Mouse (Mus musculus) monocyte, adult 5-6 weeks (primary cell): ENCODE data around the gene Olfr108. TPM values are rescaled to one million over a fixed set of nuclear protein-coding genes. Genes with fewer than 3 reads are reported as not detected.

ENCODE experiments used
- ATAC-seq: fragments of 153-309, 156-312 bp; replicated peaks from 2 replicates; pipeline ENCODE4 v1.8.0; 2017; ENCODE audit warnings: mild to moderate bottlenecking; ENCODE audit not compliant: low TSS enrichment, insufficient number of reproducible peaks, severe bottlenecking, poor library complexity, low FRiP score
- total RNA-seq: library from RNA; stranded (forward); fragments of 200-1000, 200-491, 200-594 nt; gene quantifications from 3 replicates; pipeline ENCODE4 v1.2.3, GENCODE M21; 2017

The Olfr108 gene
- total RNA-seq, result not detected in 3 replicates

DNA sequence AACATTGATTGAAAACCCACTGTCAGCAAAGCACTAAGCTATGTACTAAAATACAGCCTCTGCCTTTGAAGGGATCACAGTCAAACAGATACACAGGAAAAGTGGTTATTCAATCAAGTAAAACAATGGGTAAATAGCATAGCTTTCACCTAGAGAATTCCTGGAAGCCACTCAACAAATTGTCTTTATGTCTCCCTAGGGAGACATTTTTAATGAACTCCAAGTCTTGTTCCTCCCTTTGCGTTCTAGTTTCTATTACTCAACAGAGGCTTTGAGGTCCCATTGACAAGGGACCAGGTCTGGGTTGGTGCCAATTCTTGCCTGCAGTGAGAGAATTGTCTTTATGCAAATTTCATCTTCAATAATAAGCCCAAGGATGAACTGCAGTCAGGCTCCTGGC lies at the start of gene Olfr108:
TSS of gene Olfr108 (plus strand) at position 301 of the 400 bp plus-strand sequence.
- no peak for ATAC-seq

DNA sequence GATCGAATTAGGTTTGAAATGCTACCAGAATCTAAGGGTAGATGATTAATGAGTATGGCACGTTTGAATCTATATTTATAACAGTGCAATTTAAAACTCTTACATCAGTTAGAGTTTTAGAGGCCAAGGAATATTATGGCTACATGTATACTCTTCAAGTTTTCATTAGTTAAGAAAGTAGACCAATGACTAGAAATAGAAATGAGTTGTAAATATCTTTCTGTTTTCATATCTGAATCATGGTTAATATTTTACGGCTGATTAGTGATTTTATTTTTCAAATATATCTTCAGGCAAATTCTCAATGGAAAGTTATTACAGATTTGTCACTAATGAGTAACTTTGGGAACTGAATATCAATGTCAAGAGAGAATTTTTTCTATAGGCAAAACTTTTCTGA lies 46.4 kb upstream of the Olfr108 start, which contains the start of gene Olfr107:
TSS of gene Olfr107 (plus strand) at position 301 of the 400 bp plus-strand sequence.
- ATAC-seq, result no peak

DNA sequence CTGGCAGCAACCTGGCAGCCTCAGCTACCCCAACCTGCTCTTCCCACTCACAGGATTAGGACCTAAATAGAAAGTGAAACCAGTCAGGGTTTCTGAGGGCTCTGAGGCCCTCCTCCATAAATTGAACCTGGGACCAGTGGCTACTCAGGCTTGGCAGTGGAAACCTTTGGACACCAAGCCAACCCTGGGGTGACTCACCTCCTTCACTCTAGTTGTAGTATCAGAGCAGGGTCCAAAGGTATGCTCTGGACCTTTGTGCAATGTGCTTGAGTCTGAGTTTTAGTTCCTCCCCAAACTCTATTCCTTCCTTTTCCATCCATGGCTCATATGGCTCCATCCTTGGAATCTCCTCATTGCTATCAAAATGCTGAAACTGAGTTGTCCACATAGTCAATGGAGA lies 31.9 kb upstream of the Olfr108 start:
- ATAC-seq, result no peak

DNA sequence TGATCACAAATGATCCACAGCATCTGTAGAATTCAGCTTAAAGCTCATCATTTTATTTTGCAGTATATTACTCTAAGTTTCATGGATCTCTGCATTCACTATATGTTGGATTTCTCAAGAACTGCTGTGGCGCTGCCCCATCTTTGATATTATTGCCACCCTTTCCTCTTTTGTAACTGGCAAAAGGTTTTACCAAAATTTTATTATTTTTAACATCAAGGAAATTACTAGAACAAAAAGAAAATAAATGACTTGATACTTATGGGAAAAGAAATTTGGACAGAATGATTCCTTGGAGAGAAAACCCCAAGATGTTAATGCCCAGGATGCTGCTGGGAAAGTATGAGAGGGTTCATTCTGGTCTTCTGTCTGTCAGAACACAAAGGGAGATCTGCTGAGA lies 13.3 kb downstream of the Olfr108 start, which contains the start of gene Olfr109:
TSS of gene Olfr109 (plus strand) at position 301 of the 400 bp plus-strand sequence.
- ATAC-seq, result no peak

DNA sequence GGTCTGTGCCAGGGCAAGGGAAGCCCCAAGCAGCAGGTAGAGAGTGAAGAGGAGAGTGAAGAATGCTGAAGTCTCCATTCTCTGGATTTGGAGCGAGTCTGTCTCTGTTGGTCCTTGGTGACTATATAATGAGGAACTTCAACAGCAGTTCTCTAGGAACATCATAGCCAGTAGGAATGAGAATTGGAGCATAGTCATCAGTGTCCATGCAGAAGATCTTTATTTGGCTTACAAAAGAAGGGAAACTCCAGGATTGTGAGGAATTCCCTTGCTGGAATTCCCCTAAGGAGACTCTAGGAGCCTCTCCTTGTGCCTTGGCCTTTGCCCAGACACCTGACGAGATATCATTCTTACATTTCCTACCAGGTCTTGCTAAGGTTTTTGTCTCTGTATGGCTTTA lies 38.2 kb downstream of the Olfr108 start, which contains the start of gene H2-M2:
TSS of gene H2-M2 (minus strand) at position 101 of the 400 bp plus-strand sequence.
- ATAC-seq, result no peak

DNA sequence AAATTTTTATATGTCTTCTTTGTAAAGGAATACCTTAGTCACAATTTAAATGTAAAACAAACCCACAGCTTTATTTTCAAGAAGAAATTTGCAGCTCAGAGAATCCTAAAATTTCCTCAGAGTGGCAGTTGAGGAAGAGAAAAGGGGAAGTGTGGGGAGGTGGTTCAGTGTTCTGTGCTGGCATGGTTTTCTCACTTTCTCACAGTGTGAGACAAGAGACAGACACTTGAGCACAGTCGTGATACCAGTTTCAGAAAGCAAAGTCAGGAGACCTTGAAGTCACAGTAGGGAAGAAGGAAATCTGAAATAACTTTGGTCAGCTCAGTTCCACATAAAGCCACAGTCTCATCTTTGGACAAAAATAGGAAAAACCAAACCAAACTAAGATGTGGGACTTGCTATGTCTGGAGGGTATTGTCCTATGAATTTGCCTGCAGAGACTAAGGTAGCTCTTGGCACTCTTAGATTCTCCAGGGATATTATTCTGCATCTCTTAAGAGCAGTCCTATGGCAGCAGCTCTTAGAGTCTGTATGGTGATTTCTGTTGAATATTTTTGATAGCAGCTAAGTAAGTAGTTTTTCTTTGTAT lies 46.7 kb downstream of the Olfr108 start, which contains the start of gene Olfr110:
TSS of gene Olfr110 (plus strand) at position 539 of the 589 bp plus-strand sequence.
- ATAC-seq, result no peak

Other genes starting within 250 kb of the Olfr108 start
- not detected in 3 replicates for gene Olfr94, start 244.5 kb upstream of the Olfr108 start, total RNA-seq
- not detected in 3 replicates for gene Olfr95, start 232.4 kb upstream of the Olfr108 start, total RNA-seq
- not detected in 3 replicates for gene Olfr96, start 225.3 kb upstream of the Olfr108 start, total RNA-seq
- gene Olfr97, start 208.2 kb upstream of the Olfr108 start, total RNA-seq, result not detected in 3 replicates
- not detected in 3 replicates for gene Olfr98, start 181.7 kb upstream of the Olfr108 start, total RNA-seq
- 78.7 to 86.4 TPM (median 79.2 TPM) in 3 replicates for gene H2-M3, start 175.3 kb upstream of the Olfr108 start, total RNA-seq
- not detected in 3 replicates for gene Olfr99, start 162.0 kb upstream of the Olfr108 start, total RNA-seq
- gene Olfr101, start 141.2 kb upstream of the Olfr108 start, total RNA-seq, result not detected in 3 replicates
- not detected in 3 replicates for gene Olfr102, start 128.4 kb upstream of the Olfr108 start, total RNA-seq
- not detected in 3 replicates for gene Olfr103, start 105.8 kb upstream of the Olfr108 start, total RNA-seq
- not detected in 3 replicates for gene Olfr104-ps, start 85.9 kb upstream of the Olfr108 start, total RNA-seq
- not detected in 3 replicates for gene Olfr105-ps, start 66.4 kb upstream of the Olfr108 start, total RNA-seq
- not detected in 3 replicates for gene Olfr106-ps, start 55.1 kb upstream of the Olfr108 start, total RNA-seq
- gene Olfr107, start 46.3 kb upstream of the Olfr108 start, total RNA-seq, result not detected in 3 replicates
- not detected in 3 replicates for gene Olfr109, start 13.4 kb downstream of the Olfr108 start, total RNA-seq
- gene H2-M2, start 38.1 kb downstream of the Olfr108 start, total RNA-seq, result 0.87 to 3.0 TPM in 2 of 3 replicates, not detected in the other
- gene Olfr110, start 47.0 kb downstream of the Olfr108 start, total RNA-seq, result not detected in 3 replicates
- gene Olfr111, start 62.5 kb downstream of the Olfr108 start, total RNA-seq, result 0.29 TPM in 1 of 3 replicates, not detected in the others
- gene Olfr112, start 124.0 kb downstream of the Olfr108 start, total RNA-seq, result not detected in 3 replicates
- gene Olfr113, start 132.2 kb downstream of the Olfr108 start, total RNA-seq, result not detected in 3 replicates
- not detected in 3 replicates for gene Olfr114, start 147.3 kb downstream of the Olfr108 start, total RNA-seq
- not detected in 3 replicates for gene Olfr115, start 181.6 kb downstream of the Olfr108 start, total RNA-seq
- gene Olfr116, start 181.7 kb downstream of the Olfr108 start, total RNA-seq, result not detected in 3 replicates
- not detected in 3 replicates for gene Olfr117, start 218.3 kb downstream of the Olfr108 start, total RNA-seq
- not detected in 3 replicates for gene Olfr118, start 221.5 kb downstream of the Olfr108 start, total RNA-seq